Mouse (Mus musculus) gastrocnemius, postnatal 36 days (tissue): ENCODE measurements around the gene Zfp385a. TPM values are rescaled to one million over a fixed set of nuclear protein-coding genes. Genes with fewer than 3 reads are reported as not detected.

Experiments used
- DNase-seq, 2 experiments: peaks; one replicate each; pipeline ENCODE4 v3.0.0; 2022
- intact Hi-C: fragments of 180-260 bp; cut with DNase I; formaldehyde crosslinking; loops from one replicate; pipeline ENCODE4 v1.15.1; 2025
- total RNA-seq, 2 experiments: library from RNA; stranded (reverse); gene quantifications; 2 replicates each; pipeline ENCODE4 v1.2.3; 2021

Zfp385a gene
- total RNA-seq, 2 experiments from 2014 or later: 8.7 to 12.7 TPM

DNA sequence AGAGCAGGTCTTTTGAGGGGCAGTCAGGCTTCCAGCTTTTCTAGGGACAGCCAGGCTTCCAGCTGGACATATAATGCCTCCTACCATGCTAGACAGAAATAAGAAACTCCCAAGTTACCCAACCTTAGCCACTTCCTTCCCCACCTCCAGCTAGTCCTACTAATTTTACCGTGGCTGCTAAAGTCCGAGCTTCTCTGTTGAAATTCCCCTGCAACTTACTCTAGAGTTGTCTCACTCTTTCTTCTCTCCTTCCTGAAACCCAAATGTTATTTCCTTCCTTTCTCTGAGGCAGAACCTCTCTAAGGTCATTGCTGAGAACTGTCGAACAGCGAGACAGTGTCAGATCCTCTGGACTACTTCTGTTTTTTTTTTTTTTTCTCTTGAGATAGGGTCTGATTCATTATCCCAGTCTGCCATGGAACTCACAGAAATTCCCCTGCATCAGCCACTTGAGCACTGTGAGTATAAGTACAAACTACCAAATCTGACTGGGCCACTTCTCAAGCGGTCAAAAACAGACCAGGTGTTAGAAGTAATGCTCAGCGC, 29.5 kb downstream of the Zfp385a start, which contains the start of gene Gpr84:
Gpr84 (minus strand) TSS at position 248 of the 546 bp plus-strand sequence.
- intact Hi-C loops: no loop called here
- DNase-seq: no peak

DNA sequence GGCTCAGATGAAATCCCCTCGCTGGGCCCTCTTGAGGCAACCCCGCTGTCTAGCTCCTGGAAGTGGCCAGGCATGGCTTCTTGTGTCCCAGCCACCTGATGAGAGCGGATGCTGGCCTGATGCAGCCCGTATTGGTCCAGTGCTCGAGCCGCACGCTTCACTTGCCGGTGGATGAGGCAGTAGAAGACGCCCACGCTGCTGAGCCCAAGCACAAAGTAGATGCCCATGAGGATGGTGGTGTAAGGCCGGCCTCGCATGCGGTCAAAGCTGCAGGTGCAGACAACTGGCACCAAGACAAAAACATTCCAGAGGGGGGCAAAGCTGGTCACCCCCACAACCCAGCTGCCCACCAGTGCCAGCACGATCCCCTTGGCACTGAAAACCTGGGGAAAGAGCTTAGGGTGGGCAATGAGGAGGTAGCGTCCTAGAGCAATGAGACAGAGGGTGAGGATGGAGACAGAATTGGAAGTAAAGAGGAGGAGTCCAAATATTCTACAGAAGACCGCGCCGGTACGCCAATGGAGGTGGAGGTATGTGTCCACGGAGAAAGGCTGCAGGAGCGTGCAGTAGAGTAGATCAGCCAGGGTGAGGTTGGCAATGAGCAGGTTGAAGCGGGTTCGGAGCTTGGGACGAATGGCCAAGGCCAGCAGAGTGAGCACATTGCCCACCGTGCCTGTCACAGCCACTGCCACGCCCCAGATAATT, 30.9 kb downstream of the Zfp385a start:
- DNase-seq: no peak
- intact Hi-C loops: loop anchor here (2.0 to 5.0 kb wide), 2 partner anchors 58 to 102 kb away; no protein-coding TSS in a partner anchor

DNA sequence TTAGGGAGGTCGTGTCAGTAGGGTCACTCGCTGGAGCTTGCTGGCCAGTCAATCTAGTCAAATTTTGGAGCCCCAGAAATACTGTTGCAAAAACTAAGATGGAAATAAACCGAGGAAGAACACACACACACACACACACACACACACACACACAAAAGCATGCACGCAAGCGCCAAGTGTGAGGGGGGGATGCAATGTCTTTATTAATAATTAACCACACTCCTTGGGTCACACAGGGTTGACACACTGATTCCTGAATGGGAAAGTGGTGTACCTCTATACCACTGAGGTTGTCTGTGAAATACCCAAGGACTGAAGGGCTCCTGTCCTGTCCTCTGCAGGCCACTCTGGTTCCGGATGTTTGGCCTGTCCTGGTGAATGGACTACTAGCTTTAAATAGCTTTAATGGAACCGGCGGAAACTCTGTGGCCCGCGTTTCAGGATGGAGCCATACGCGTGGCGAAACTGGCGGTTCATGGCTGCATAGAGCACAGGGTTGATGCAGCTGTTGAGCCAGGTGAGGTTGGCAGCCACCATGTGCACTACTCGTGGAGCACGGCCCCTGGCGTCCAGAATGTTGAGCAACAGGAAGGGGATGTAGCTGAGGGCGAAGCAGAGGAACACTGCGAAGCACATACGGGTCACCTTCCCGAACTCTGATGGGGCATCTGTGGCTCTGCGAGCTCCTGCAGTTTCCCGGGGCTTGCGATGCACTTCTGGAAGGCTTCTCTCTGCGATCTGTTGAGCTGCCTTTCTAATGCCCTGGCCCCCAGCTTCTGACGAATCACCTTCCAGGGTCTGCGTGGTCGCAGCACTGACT, 31.6 kb downstream of the Zfp385a start:
- DNase-seq: no peak
- intact Hi-C loops: loop anchor here (2.0 to 5.0 kb wide), 2 partner anchors 57 to 101 kb away; no protein-coding TSS in a partner anchor

DNA sequence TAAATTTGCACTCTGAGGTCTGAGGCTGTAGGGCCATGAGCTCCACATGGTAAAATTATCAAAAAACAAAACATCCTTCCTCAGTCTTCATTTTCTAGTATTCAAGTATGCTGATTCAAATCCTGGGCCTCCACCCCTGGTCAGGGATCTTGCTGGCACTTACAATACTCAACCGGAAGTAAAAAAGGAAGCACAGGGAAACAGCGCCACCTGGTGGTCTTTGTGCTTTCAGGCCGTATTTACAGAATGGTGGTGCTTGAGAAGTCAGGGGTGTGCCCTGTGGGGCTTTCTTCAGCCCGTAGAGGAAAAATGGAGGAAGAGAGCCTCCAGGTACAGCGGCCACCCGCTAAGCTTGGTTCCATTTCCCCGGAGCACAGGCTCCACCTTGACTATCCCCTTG, 32.8 kb downstream of the Zfp385a start:
- intact Hi-C loops: loop anchor here (2.0 to 5.0 kb wide), 2 partner anchors 100 to 342 kb away; no protein-coding TSS in a partner anchor
- peak; percentile 87 to 93 for DNase-seq

DNA sequence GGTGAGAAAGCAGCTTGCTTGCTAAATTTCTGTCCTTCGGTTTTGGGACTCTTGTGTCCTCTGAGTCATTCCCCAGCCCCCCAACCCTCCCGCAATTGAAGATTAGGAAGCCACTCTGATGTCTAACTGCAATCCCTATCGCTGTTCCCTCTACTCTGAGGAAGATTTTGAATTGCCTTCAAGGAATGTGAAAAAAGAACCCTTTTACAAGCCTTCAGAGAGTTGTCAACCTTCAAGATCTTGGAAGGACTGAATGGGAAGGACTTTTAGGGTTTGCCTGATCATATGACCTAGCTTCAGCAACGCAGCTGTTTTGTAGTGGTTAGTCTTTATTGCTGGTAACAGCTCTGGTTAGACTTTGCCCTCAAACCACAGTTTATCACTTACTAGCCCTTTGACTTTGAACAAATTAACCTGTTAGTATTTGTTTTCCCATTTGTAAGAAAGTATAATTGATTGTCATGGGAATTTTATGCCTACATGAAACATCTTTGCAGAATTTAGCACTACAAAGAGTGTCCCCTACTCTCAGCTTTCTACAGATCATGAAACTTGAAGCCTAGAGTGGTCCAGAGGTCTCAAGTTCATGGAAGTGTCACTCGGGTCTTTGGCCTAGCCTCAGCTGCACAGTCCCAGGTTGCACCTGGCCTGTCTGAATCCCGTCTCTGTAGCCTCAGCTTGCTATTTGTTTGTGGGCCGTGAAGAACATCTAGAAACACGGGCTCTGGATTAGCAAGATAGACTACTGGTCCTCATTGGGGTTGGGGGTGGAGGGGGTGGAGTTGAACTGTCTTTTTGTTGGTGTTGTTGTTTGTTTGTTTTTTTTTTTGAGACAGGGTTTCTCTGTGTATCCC, 33.9 kb downstream of the Zfp385a start:
- no peak for DNase-seq
- intact Hi-C loops: loop anchor here (2.0 to 5.0 kb wide), 3 partner anchors 99 to 341 kb away; no protein-coding TSS in a partner anchor

DNA sequence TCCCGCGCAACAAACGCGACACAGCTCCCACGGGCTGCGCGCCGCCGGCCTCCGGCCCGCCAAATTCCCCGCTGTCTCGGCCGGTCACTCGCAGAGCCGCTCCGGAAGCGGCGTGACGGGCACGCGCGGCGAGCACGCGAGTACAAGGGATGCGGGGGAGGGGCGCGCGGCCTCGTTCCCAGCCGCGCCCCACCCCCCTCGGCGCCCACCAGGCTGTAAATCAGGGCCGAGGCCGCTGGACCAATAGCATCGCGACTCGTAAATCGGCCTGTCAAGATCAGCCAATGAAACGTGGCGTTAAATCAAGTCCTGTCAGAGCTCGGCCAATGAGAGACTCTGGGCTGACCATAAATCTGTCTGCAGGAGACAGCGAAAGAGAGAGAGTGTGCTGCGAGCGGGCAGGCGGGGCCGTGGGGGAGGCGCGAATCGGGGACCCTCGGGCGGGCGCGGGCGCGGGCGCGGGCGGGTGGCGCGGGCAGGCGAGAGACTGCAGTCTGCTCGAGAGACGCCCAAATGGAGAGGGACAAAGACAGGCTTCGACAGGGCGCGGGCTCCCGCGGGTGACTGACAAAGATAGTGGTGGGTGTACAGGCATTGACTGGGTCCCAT, 34.7 kb downstream of the Zfp385a start:
- peak; percentile 89 for DNase-seq
- intact Hi-C loops: loop anchor here (2.0 to 5.0 kb wide), 2 partner anchors 98 to 122 kb away; no protein-coding TSS in a partner anchor

DNA sequence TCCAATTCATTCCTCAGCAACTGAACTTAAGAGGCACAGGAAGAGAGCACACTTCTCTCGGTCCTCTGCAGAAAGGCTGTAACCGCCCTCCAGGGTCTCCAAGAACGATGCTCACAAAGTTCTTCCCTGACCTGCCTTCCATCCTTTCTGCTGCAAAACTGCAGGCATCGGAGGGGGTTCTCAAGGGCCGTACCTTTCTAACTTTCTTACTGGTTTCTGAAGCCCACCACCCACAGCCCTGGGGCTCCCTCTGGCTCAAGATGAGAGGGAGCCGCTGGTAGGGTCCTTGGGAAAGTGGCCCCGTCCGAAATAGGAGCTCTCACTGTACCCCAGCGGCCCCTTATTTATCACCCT, 35.3 kb downstream of the Zfp385a start:
- intact Hi-C loops: loop anchor here (2.0 kb wide), 1 partner anchor 122 kb away; no protein-coding TSS in a partner anchor
- DNase-seq: no peak

DNA sequence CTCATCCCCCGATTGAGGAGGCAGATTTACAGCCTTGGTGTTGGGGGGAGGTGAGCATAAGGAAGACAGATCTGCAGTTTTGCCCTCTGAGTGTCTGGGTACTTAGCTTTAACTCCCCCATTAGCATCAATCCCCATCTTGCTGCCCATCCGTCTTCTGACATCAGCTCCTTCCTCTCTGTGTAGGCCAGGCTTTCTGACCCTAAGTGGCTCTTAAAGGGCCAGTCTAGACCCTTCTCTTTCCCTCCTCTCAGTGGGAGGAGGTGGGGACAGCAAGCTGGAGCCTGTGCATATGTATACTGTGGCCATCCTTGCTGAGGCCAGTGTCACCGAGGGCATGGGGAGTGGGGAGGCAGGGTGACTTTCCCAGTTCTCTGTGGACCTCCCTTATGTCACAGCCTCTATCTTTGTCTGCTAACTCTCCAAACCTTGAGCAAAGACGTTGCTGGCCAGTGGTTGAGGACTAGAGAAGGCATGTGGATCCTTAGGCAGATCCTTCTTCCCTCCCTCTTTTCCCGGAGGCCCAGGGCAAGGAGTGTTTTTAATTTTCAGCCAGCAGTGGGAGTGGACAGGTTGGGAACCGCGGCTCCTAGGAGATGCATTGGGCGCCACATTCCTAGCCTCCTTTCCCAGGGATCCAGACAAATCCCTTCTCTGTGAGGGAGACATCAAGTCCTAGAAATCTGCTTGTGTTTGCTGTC, 35.8 kb downstream of the Zfp385a start:
- no peak for DNase-seq
- intact Hi-C loops: loop anchor here (2.0 kb wide), 1 partner anchor 121 kb away; no protein-coding TSS in a partner anchor

DNA sequence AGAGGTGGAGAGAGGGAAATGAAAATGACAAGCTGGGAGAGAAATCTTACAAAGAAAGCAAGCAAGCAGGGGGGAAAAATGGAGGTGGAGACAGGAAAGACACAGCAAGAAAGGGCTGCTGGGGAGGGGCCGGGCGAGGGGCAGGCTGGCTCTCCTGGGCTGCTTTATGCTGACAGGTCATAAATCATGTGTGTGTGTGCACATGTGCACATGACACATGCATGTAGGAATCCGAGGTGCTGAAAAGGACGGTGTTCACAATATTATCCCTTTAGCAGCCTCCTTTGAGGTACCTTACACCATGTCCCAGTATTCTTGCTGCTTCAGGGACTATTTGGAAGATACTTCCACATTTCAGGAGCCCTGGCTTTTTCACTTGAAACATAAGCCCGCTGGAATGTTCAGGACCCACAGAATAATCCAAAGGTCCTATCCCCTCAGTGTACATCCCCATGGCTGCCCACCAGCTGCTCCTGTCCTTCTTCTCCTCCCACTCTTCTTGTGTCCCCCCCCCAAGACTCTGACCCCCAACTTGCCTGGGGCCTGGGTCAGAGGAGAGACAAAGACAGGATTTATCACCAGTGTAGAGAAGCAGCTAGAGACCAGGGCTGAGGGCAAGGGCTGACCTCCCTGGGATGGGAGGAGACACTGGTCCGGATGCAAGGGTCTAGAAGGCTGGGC, 37.4 kb downstream of the Zfp385a start:
- DNase-seq: no peak
- intact Hi-C loops: no loop called here

DNA sequence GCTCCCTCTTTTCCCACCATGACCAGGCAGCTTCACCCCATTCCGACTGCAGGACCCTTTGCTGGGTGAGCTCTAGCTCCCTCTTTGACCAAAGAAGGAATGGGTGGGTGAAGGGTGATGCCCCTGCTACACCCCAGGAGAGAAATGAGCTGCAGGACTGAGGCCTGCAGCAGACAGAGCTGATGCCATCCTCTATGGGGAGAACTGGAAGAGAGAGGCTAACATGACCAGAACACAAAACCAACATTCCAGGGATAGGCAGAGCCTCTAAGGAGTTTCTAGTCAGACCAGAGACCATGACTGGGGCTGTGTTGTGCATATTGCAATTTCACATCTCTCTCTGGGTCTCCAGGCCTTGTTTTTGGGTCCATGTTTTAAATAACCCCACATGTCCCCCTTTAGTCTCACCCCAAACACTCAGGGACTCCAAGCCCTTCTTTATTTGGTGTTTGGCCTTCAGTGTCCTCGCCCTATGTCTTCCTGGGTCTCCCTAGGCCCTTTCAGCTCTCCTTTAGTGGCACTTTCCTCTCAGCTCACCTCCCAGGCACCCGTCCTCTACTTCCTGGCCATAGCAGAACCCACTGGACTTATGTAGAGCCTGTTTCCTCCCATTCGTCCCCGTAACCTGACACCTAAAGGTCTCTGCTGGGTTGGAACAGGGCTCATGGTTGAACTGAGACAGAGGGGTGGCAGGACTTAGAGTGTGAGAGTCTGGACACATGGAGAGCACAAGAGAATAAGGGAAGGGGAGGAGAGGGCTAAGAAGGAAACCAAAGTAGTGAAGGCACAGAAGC, 38.1 kb downstream of the Zfp385a start:
- intact Hi-C loops: no loop called here
- no peak for DNase-seq

DNA sequence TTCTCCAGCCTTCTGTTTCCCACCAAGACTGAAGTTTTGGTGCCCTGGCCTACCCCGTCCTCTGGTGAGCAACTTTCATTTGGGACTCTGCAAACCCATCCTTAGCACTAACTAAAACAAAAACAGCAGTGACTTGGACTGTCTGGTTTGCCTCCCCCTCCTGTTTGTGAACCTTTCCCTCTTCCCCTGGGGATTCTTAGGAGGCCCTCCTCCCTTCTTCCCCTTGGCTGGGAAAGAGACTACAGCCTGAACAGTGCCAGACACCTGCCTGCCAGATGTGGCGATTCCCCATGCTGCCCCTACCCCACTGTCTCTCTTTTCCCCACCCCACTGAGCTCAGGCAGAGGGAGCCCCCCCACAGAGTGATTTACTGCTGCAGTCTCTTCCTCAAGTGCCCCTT, 38.8 kb downstream of the Zfp385a start:
- intact Hi-C loops: no loop called here
- DNase-seq: no peak

DNA sequence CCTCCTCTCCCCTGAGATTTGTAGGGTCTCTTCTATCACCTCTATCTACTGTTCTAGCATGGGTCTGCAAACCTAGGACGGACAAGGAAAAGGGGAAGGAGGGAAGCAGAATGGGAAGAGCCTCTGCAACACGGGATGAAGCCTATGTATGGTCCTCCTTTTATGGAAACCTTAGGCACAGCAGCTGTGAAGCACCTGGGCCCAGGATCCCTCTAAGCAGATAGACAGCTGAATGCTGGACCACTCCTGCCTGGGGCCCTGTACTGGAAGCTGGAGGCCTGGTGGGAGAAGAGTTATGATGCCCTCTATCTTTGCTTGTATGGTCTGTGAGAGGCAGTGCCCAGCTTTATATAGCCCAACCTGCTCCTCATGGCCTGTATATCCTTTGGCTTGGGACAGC, 39.3 kb downstream of the Zfp385a start:
- intact Hi-C loops: no loop called here
- DNase-seq: no peak

DNA sequence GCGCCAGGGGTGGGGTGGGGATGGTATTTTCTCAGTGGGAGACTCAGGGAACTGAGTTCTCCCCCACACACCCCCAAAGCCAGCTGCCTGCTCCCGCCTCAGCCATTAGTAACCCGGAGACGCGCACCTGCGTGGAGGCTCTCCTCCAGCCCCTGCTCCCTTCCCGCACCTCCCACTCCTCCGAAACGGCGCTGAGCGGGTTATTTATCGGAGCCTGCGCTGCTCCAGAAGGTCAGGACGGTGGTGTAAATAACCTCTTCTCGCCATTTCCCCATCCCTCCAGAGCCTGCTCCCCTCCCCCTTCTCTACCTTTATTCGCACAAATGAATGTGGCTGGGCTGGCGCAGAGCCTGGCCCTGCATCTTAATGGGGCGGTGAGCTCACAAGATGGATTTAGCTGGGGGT, 39.8 kb downstream of the Zfp385a start:
- intact Hi-C loops: no loop called here
- no peak for DNase-seq

DNA sequence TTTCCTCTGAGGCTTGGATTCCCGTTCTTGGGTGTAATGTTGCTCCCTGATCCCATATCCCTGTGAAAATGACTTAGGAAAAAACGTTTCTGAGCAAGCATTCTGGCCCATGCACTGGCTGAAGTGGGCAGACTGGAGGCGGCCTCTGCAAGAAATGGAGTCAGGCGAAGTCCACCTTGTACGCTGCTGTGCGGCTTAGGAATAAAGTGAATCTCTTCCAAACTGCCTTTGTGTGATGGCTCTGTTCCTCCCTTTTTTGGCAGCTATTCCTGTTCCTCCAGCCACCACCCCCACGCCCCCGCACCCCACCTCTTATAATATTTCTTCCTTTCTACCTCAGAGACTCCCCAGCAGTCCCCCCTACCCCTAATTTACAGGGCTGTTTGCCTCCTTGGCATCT, 40.2 kb downstream of the Zfp385a start:
- intact Hi-C loops: no loop called here
- DNase-seq: no peak

DNA sequence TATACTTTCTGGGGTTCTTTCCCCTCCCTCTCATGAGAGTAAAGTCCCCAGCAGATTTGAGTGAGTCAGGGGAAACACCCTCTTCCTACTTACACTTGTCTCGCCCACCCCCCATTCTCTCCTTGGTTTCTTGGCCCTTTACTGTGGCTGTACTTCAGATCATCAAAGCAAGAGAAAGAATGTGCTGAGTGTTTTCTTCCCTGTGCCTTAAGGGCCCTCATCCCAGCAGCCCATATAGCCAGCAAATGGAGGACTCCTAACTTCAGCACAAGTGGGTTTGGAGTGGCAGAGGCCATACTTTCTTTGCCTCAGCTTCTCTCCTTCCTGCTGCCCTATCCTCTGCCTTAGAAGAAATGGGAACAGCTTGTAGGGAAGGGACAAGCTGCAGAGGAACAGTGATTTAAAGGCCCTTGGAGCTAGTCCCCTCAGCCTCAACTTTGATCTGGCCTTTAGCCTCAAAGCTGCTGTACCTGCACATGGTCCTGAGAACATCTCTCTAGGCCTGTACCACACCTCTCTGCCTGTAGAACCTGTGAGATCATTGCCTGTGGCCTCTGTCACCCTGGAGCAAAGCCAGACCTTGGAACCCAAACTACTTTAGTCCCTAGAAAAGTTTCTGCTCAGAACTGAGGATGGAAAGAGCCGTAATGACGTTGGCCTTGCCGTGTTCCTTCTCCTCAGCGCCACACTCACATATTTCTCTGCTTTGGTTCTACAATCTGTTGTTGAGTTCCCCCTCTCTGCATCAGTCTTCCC, 40.9 kb downstream of the Zfp385a start:
- DNase-seq: no peak
- intact Hi-C loops: no loop called here

DNA sequence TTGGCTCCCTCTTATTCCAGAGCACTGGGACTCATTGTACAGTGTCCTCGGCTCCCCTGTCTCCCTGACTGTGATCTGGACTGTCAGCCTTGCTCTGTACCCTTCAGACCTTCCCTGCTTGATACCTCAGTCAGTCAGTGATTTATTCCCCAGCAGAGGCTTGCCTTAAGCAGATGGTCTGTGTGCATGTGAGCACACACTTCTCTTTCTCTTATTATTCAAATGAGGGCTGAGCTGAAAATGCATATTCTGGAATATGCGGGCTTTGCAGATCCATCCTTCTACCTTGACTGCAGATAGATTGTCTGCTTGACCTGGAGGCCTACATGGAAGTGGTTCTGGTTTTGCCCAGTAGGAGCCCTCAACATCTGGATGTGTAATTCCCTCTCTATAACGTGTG, 41.9 kb downstream of the Zfp385a start:
- intact Hi-C loops: no loop called here
- no peak for DNase-seq

DNA sequence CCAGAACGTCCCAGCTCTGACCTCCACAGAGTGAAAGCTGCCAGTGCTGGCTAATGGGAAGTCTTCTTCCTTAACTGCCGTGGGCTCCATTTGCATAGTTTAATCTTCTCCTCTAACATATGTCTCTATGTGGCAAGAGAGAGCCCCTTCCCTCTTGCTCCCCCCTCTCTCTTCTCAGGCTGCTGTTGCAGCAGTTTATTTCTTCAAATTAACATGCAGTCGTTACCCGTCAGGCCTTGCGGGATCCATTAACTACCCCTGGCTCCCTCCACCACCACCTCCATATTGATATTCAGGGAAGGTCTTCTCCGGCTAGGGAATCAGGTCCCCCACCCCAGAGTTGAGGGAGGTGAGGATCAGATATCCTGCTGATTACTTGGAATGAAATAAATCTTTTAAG, 42.6 kb downstream of the Zfp385a start:
- no peak for DNase-seq
- intact Hi-C loops: no loop called here
